Mouse (Mus musculus) embryonic fibroblast, embryonic 13.5 days (primary cell): ENCODE results near the gene Rbpms2.
A peak's percentile ranks its signal among the peaks of the same experiment; 100 is the strongest.

Experiments used
- CTCF ChIP-seq: IDR thresholded peaks from 2 replicates; pipeline ENCODE4 v1.5.1; 2011; ENCODE audit warnings: mild to moderate bottlenecking, control low read depth, low read length, moderate library complexity, borderline replicate concordance; ENCODE audit not compliant: insufficient read depth
- POLR2A ChIP-seq: IDR thresholded peaks from 2 replicates; pipeline ENCODE4 v1.6.1; 2011; ENCODE audit warnings: low read depth, mild to moderate bottlenecking, control low read depth, low read length, moderate library complexity

- TF ChIP-seq CTCF = peak; percentile 62
- no peak for TF ChIP-seq POLR2A
These were observed 36.6 kb downstream of the Rbpms2 start for GRCm38 (mm10) chr9:65666042-65666441.
